Mouse (Mus musculus) adrenal gland, adult 8-10 months (tissue): ENCODE measurements around the gene Tnip1. TPM values are rescaled to one million over a fixed set of nuclear protein-coding genes. Genes with fewer than 3 reads are reported as not detected.

Source experiments
- DNase-seq: peaks from one replicate; pipeline ENCODE4 v3.0.0; 2022
- total RNA-seq, 4 experiments: library from RNA; stranded (reverse); gene quantifications; 2 replicates each; pipeline ENCODE4 v1.2.4; 2022

The Tnip1 gene
- total RNA-seq, 4 experiments from 2014 or later: 94.2 to 126 (median 103) TPM

DNA sequence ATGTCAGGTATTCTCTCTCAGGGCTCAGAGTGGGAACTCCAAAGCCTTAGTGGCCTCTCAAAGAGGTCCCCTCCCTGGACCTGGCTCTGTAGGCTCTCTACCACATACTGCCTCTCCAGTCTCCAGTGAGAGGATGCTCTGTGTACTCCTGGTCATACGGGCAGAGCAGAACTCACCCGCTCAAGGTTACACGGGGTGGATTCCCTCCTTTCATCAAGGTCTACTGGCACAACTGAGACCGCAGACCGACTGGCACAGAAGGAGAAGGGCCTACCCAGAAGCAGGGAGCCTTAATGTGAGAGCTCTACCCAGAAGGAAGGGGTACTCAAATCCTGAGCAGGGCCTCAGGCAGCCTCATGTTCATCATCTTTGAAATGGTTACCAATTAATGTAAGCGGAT is 30.2 kb downstream of the Tnip1 start:
- no peak for DNase-seq

DNA sequence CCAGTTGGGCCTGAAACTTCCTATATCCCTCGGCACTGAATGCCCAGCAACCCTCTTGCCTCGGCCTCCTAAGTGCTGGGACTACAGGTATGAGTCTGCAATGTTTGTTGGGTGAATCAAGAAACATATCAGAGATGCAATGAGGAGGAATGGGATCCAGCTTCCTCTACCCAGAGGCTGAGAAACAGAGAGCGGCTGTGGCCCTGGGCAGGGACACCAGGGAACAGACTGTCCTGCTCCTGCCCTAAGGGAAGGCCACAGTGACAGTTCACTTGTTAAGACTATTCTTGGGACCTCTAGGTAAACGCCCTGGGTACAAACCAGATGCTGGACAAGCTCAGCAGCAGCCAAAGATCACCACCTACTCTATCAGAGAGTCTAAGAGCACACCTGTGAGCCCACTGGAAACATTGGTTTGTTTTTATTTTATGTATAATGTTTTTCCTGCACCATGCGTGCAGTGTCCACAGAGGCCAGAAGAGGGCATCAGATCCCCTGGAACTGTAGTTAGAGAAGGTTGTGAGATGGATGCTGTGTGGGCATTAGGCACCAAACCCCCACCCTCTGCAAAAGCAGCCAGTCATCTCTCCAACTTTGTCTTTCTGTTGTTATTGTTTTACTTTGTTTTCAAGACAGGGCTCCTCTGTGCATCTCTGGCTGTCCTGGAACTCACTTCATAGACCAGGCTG is 31.2 kb downstream of the Tnip1 start:
- DNase-seq: no peak

DNA sequence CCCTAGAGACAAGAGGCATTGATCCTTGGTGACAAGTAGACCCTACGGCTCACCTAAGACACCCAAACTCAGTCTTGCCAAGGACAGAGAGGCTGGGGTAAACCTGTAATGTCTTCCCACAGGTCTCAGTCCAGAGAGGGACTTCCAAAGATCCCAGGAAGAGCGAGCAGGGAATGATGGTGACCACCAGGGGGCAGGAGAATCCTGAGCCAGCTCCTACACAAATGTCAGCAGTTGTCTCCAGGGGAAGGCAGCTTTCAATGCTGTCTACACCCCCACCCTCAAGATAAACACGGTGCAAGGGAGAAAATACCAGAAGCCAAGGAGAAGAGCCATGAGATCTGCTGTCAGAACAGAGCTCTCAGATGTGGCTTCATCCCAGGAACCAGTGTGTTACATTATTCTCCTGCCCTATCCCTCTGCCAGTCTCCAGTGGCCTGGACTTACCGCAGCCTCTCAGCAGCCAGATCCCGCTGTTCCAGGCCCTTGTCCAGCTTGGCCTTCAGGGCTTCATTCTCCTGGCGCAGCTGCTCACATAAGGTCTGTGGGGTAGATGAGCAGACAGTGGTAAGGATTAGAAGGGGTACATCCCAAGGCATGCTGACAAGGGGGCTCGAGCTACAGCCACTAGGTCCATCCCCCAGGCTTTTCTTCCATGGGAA is 32.3 kb downstream of the Tnip1 start:
- DNase-seq: no peak

DNA sequence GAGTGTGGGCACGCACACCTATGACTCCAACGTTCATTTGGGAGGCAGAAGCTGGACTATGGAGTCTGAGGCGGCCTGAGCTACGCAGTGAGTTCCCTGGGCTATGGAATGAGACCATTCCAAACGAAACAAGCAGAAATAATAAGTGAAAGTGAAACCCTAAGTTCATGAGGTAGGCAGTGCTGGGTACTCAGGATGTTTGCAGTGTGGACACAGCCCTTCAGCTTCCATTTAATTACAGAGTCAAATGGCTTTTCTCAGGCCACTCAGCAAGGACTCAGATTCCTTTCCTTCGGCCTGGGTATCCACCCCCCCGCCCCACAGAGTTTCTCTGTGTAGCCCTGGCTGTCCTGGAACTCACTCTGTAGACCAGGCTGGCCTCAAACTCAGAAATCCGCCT is 33.0 kb downstream of the Tnip1 start:
- no peak for DNase-seq

DNA sequence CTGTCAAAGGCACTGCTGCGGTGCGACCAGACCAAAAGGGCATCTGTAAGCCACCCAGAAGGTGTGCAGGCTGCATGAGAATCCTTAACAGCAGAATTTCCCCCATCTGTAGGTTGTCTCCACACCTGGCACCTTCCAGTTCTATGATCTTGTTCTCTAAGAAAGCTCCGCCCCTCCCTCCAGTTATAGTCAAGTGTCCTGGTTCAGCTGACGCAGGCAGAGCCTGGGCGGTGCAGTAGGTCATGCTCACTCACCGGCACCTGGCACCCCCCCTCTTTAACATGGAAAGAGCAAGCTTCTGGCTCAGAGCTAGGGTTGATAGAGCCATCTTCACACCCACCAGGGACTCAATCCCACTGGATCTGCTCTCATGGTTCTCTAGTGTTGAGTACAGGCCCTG is 33.4 kb downstream of the Tnip1 start:
- DNase-seq: no peak

DNA sequence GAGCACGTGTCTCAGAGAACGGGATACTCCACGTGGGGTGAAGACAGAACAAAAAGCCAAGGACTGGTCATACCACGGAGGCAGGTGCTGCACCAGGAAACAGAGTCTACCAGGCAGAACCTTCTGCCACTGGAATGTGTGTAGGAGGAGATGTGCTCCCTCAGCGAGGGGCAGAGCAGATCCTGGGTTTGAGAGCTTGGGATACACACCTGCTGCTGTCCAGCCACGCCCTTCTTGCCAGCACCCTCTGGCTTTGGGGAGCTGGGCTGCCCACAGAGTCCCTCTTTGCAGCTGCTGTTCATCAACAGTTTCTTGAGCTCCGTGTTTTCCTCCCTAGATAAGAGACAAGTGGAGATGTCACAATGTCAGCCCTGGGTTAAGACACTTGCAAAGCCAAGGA is 33.8 kb downstream of the Tnip1 start:
- no peak for DNase-seq

DNA sequence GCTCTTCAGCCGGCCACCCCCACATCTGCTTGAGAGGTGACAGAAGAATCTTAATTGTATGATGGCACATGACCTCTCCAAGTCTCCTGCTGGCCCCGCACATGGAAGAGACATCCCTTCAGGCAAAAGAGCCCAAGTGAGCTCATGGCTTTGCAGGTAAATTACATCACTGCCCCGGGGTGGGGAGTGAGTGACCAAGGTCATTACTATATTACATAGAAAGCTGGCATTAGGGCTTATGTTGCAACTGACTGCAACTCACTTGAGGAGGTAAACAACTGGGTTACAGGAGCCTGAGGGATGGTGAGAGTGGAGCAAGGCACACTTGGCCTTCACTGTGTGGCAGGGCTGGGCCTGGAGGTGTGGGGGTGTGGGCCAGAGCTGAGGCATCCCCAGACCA is 34.5 kb downstream of the Tnip1 start:
- no peak for DNase-seq

DNA sequence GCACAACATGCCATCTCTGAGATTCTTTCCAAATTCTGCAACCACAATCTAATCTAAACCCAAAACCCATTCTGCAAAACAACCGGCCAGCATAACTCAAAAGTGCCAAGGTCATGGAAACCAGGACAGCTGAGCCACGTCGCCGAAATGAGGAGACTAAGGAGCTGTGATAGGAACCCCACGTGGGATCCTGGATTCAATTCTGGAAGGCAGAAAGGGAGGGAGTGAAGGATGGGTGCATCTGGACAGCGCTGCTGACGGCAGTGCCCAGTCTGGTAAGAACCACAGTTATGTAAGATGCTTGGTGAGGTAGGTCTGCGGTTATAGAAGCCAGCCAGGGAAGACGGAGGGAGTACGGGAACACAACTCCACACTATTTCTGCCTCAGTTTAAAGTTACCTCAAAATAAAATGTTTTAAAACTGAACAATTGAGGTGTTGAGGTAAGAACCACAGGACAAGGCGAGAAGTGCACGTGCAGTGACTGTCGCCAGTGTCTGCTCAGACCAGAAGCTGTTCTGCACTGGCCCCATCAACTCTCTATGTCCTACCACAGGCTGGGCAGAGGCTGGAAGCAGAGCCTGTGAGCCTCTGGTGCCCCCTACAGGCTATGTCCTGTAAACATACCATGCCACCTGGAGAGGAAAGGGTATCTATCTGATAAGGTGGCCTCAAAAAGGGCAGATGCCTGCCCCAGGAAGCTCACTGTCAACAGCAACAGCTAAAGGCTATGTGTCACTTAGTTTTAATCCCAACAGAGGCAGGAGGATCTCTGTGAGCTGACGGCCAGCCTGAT is 35.2 kb downstream of the Tnip1 start:
- DNase-seq: peak; percentile 69

DNA sequence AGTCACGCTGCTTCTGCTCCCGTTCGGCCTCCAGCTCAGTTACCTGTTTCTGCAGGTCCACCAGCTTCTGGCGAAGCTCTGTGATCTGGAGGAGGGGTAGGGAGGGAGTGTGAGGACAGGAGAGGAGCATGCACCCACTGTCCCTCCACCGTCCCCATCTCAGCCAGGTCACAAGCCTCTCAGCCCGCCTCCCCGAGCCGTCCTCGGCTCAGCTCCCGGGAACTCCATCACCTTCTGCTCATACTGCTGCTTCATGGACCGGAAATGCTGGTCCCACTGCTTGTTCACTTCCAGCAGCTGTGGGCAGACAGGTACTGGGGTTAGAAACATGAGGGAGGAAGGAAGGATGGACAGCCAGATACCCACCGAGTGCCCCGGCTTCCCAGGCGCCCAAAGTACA is 38.6 kb downstream of the Tnip1 start:
- DNase-seq: no peak

DNA sequence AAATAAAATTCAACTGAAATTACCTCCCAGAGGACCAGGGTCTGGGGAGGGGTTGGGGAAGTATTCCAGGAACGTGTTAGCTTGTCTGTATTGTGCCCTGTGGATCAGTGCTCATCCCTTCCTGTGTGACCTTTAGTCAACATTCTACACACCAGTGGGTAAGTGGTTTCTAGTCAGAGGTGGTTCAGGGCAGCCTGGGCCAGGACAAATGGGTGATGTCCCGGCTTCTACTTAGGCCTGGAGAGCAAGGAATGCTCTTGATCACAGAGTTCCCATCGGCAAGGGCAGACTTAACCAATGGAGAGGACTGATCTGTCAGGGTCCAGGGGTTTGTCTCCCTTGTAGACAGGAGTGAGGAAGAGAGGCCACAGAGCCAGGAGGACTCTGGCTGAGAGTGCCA is 40.2 kb downstream of the Tnip1 start:
- DNase-seq: no peak

DNA sequence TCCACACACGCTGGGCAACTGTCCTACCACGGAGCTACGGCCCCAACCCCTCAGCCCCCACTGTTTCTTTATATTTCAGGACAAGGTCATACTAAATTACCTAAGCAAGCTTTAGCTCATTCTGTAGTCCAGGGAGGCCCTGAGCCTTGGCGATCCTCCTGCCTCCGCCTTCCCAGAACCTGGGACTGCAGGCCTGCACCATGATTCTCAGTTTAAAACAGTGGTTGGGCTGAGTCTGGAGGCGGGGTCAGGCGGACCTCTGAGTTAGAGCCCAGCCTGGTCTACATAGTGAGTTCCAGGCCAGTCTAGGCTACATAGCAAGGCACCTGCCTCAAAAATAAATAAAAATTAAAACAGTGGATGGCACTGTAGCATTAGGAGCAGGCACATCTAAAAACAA is 40.9 kb downstream of the Tnip1 start:
- DNase-seq: no peak

DNA sequence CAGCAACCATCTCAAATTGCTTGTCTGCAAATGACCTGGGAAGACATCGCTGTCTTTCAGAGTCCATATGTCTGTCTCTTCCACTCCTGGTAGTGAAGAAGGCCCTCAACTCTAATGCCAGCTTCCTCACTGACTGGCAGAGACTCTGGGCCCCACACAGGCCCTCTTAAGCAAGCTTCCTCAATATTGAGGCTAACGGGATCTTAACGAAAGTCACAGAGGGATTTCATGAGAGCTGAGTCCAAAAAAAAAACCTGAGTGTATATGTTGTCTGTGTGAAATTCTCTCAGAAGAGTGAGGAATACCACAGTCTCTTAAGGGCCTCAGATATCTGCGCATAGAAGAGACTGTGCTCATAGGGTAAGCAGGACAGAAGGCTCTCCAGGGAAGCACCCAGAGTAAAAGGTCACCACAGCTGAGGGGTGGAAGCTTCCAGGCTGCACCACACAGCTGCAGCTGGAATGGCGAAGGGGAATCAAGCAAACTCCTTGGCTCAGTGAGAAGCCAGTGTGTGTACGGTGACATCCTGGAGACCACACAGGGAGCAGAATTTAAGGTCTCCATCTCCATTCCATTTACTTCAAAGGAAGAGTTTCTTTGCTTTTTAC is 41.6 kb downstream of the Tnip1 start:
- DNase-seq: no peak

DNA sequence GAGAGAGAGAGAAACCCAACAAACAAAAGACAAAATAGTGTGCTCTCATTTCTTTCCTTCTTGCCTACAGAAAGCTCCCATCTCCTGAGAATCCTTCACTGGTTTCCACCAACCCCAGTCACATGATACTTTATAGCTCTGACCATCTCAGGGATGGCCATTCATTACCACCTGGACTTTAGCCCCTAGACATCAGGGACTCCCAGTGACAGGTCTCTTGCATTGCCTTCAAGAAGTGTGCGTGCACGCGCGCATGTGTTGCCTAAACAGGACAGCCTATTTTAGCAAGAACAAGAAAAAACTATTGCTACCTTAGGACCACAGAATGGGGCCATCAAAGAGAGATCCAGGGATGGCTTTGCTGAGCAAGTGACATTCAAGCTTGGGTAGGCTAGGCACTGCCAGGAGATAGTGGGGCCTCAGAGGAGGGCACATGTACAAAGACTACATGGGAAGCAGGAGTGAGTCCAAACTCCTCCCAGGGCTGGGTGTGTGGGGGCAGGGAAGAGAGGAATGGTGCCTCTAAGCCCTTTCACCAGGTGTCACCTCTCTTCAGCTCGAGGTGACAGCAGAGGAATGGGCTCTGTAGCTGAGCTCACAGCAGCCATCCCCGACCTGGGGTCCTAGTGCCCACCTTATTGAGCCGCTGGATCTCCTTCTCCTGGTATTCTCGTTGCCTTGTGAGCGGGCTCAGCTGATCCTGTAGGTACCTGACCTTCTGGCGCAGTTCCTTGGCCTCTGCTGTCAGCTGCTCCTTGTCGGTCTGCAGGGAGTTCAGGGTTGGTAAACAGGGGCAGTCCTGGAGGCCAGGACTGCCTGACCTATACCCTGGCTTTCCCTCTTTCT is 42.4 kb downstream of the Tnip1 start:
- no peak for DNase-seq

DNA sequence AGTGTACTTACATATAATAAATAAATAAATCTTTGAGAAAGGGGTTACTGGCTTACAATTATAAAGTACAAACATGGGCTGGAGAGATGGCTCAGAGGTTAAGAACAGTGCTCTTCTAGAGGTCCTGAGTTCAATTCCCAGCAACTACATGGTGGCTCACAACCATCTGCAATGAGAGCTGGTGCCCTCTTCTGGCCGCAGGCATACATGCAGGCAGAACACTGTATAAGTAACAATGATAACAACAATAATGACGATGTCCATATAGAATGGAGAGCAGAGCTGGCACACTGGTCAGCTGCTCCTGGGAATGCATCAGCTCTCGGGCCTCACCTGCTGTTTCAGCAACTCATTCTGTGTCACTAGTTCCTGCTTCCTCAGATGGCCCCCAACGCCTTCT is 44.4 kb downstream of the Tnip1 start:
- no peak for DNase-seq

DNA sequence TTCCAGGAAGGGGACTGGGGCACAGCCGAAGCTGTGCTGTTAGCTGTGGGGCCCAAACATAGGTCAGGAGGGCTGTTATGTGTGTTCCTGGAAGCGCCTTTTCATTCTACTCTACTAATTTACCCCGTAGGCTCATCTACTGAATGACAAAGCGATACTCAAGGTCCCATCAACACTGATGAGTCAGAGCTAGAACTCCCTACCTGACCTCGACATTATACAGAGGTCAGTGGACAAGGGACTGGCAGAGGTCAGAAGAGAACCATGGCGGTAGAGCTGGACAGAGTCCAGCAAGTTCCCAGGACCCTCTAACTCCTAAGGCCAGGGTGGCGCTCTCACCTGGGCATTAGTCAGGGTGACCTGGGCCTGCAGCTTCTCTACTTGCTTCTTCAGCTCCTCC is 45.3 kb downstream of the Tnip1 start:
- no peak for DNase-seq

DNA sequence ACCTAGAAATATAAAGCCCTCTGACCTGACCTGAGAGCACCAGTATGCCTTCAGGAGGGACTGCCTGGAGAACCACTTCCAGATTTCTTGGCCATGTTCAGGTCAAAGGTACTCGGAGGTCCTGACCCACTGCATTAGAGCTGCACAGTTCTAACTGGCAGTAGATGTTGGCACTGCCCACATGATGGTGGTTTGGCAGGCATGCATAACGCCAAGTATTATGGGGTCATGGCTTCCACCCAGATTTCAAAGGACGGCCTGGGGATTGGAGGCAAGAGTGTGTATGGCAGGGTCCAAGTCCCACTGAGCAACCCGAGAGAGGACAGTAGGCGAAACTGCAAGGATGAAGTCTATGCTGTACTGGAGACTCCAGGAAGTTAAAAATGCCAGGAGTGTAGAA is 48.9 kb downstream of the Tnip1 start:
- DNase-seq: no peak

DNA sequence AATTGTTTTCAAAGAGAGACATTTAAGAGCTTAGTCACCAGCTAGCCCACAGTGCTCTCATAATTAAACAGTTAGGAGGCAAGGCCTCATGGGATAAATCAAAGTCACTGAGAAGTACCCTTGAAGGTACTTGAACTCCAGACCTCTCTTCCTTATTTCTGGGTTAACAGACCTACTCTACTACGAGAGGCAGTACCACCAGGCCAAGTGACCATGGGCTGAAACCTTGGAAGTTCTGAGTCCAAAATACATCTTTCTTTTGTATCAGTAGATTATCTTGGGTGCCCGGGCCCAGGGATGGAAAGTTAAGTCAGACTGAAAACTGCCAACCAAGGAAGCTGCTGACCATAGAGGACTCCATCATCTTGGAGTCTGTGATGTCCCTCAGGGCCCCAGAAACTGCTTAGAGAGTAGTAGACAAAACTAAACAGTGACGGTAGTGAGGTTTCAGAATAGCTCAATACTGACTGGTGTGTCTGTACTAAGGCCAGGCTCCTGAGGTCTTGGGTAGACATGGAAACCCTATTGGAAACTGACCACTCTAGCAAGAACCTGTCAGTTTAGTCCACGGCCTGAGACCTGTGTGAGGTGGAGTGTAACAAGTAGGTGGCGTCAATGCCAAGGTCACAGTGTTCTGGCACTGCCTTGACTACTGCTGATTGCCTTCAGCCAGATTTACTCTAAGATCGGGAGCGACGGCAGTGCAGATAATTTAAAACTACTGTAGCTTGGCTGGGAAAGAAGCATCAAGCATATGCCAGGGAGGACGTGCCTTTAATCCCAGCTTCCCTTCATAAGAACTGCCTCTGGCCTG is 50.0 kb downstream of the Tnip1 start:
- no peak for DNase-seq

DNA sequence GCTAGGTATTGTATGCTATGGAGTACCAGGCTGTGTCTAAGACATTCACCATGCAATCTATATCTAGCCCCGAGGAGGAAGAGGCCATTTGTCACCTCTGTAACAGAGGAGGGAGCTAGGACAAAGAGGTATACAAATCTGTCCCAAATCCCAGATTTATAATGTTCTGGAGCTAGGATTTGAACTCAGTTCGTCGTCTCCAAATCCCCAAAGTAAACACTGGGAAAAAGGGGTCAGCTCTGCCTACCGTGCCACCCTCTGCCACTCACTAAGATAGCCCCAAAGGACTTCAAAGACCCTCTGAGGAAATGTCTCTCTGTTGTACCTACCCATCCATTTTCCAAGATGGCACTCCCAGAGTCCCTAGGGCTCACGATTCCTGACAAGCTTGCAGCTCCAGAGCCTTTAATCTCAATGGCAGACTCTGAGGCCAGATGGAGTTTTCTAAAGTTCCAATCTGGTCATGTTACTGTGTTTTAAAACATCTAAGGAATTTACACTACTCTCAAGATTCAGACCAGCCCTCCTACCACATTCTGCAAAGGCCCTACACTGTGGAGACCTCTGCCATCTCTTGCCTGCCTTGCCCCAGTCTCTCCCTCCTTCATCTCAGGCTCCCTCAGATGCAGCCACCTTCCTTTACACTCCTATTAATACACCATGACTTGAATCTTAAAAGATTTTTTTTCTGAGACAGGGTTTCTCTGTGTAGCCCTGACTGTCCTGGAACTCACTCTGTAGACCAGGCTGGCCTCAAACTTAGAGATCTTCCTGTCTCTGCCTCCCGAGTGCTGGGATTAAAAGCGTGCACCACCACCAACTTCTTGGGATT is 50.8 kb downstream of the Tnip1 start:
- DNase-seq: no peak

DNA sequence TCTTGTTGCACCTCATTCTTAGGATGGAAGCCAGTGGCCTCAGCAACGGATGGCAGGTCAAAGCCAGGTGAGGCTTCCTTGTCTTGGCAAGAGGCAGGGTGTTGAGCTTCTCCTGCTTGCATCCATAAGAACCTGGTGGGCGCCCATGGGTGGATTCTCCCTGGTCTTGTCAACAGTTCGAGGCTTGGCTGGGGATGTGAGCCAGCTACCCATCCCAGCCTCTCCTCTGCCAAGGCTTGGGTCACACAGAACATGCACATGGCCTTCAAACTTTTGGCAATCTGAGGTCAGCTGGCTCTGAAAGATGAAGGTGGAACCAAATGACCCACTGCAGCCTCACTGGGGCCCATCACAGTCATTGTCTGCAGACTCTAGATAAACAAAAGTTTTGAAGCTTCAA is 51.5 kb downstream of the Tnip1 start:
- DNase-seq: no peak

DNA sequence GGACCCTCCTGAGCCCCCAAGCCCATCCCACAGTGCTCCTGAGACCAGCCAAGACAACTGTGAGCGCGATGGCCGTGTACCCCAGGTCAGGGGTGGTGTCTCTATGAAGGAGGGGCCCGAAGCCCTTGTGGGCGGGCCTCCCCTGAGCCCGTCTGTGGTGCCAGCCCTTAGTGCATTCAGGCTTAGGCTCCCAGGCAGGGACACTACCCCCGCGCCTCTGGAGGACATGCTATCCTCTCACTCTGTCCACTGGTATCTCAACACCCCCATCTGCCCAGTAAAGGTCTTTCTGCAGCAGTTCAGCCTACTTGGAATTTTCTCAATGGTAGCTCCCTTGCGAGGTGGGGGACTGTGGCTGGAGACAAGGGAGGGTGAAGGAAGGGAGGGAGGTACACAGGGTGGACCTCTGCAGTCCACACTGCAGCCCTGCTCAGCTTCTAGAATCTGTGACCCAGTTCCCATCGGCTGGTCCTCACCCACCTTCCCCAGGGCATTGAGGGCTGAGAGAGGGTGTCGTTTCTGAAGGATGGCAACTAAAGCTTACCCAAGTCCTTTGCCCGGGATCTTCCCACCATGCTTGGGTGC is 52.5 kb downstream of the Tnip1 start:
- DNase-seq: no peak
